In genomic region chr1:192090281-192090680, GRCm38 (mm10) we compare ENCODE assay signal across 13 mouse cellular contexts. TPM values are rescaled to one million over a fixed set of nuclear protein-coding genes. Genes with fewer than 3 reads are reported as not detected.
DNase-seq lines count a peak whose midpoint lies in the region; ATAC-seq and TF ChIP-seq lines count a peak whose summit lies in the region.
"Had no signal": no experiment of that assay in that cellular context is flagged by ENCODE, and none has a peak within 500 bp of the region (broad histone marks: within the 10 kb centered on the region; RNA-seq: fewer than 3 reads in every experiment).

No protein-coding gene starts in this region.

- no peak for ATAC-seq in heart, postnatal 0 days (ENCODE audit: insufficient read depth, low read depth)
- no peak for ATAC-seq in liver, embryonic 12.5 days
- ATAC-seq: midbrain, embryonic 16.5 days had no signal

- 61% methylated on average over 3 of the region's 3 CpGs for WGBS in heart, postnatal 0 days
- WGBS in liver, embryonic 12.5 days (ENCODE audit: insufficient replicate concordance), result 81% methylated on average over 3 of the region's 3 CpGs

- peak overlapping the region; percentile 87 for H3K4me2 ChIP-seq in heart, postnatal 0 days (ENCODE audit: low read depth, low read length)
- peak overlapping the region; percentile 97 for H3K4me2 ChIP-seq in liver, embryonic 12.5 days

- no peak overlapping the region for H3K27ac ChIP-seq in heart, postnatal 0 days (ENCODE audit: low read depth)
- peak overlapping the region; percentile 91; the same call in 1 of the 2 replicates for H3K27ac ChIP-seq in liver, embryonic 12.5 days
- H3K27ac ChIP-seq: forebrain, embryonic 10.5 days; kidney, embryonic 15.5 days had no signal

- H3K36me3 ChIP-seq in heart, postnatal 0 days (replicated peaks; ENCODE audit: control insufficient read depth, insufficient read depth, low read length), result 0 out of 2 replicates have a peak, but pooled peaks cover 11% of the 10 kb centered on the region
- H3K36me3 ChIP-seq in liver, embryonic 12.5 days, result peaks cover 8% of the 10 kb centered on the region; the same call in 1 of the 2 replicates
- H3K36me3 ChIP-seq: forebrain, embryonic 10.5 days; kidney, embryonic 15.5 days had no signal

- TF ChIP-seq EP300 in heart, postnatal 0 days (IDR thresholded peaks at IDR 0.05; ENCODE audit: low read depth), result no peak

- peaks cover 31% of the 10 kb centered on the region for H3K4me1 ChIP-seq in heart, postnatal 0 days (ENCODE audit: control insufficient read depth, insufficient read depth)
- peaks cover 45% of the 10 kb centered on the region for H3K4me1 ChIP-seq in liver, embryonic 12.5 days

- H3K9ac ChIP-seq in heart, postnatal 0 days (replicated peaks; ENCODE audit: low read depth, low read length), result no peak overlapping the region
- peak overlapping the region; percentile 91; the same call in 1 of the 2 replicates for H3K9ac ChIP-seq in liver, embryonic 12.5 days

- no peak for TF ChIP-seq CTCF in heart, postnatal 0 days (IDR thresholded peaks at IDR 0.05; ENCODE audit: low read depth)

- peak overlapping the region; percentile 87; the same call in 1 of the 2 replicates for H3K4me3 ChIP-seq in heart, postnatal 0 days (ENCODE audit: low read depth, low read length)
- H3K4me3 ChIP-seq in liver, embryonic 12.5 days, result no peak overlapping the region
- H3K4me3 ChIP-seq: forebrain, embryonic 10.5 days had no signal

- DNase-seq in heart, postnatal 0 days (ENCODE audit: low spot score), result peak; percentile 17
- no peak for DNase-seq in heart, adult 18-20 months
- DNase-seq in 3T3-L1 (ENCODE audit: low read depth, low spot score) (peak; percentile 36), NIH3T3 (ENCODE audit: low read depth) (peak; percentile 84)
- DNase-seq in adrenal gland, adult 2 months, result no peak
- no peak for DNase-seq in urinary bladder, postnatal 14 days (ENCODE audit: low spot score)
- DNase-seq in neural tube, embryonic 10.5 days (ENCODE audit: extremely low spot score, low spot score), result no peak
- DNase-seq: cerebellum, postnatal 25 days; layer of hippocampus, postnatal 36 days had no signal

- H3K27me3 ChIP-seq in heart, postnatal 0 days (ENCODE audit: control insufficient read depth, insufficient read depth, low read length), result no peaks in the 10 kb centered on the region
- H3K27me3 ChIP-seq in liver, embryonic 12.5 days (replicated peaks), result peaks cover 3% of the 10 kb centered on the region; the same call in 1 of the 2 replicates
- H3K27me3 ChIP-seq: kidney, embryonic 15.5 days had no signal

- H3K9me3 ChIP-seq in heart, postnatal 0 days (replicated peaks; ENCODE audit: control insufficient read depth, low read length), result no peaks in the 10 kb centered on the region
- no peaks in the 10 kb centered on the region for H3K9me3 ChIP-seq in liver, embryonic 12.5 days (replicated peaks)
- H3K9me3 ChIP-seq: forebrain, embryonic 10.5 days; kidney, embryonic 15.5 days had no signal

RNA-seq across cellular contexts. Expression of gene Traf5, which starts 2.1 kb away (rescaled TPM):
- 5.7 and 51.1 TPM in 2 replicates for total RNA-seq in heart, postnatal 0 days (2014; rRNA removed; ENCODE audit: low replicate concordance)
- polyA plus RNA-seq in heart, postnatal 0 days (2015; fragmentation: Nextera tagmentation; extraction: Ambion mirVana), result 13.7 and 14.7 TPM in 2 replicates
- 1 to 10 TPM; 5.7 to 6.9 TPM for total RNA-seq in heart, adult 18-20 months (2021)
- polyA plus RNA-seq in liver, embryonic 12.5 days (2016; fragmentation: Nextera tagmentation; extraction: Ambion mirVana), result 9.9 and 11.2 TPM in 2 replicates
- total RNA-seq in adrenal gland, adult 2 months (2021), result 10 to 100 TPM in 1 of 2 experiments, 1 to 10 TPM in 1; 2.9 to 10.3 TPM
- polyA plus RNA-seq in adrenal gland, adult 2 months (2012; rRNA removed), result 1.7 and 2.0 TPM in 2 replicates

RNA-seq across cellular contexts. Expression of gene Rcor3, which starts 47.6 kb away (rescaled TPM):
- total RNA-seq in heart, postnatal 0 days (2014; rRNA removed; ENCODE audit: low replicate concordance), result 19.8 and 24.6 TPM in 2 replicates
- polyA plus RNA-seq in heart, postnatal 0 days (2015; fragmentation: Nextera tagmentation; extraction: Ambion mirVana), result 35.3 and 35.7 TPM in 2 replicates
- total RNA-seq in heart, adult 18-20 months (2021), result 10 to 100 TPM; 26.6 to 30.5 TPM
- polyA plus RNA-seq in liver, embryonic 12.5 days (2016; fragmentation: Nextera tagmentation; extraction: Ambion mirVana), result 10.8 and 11.8 TPM in 2 replicates
- total RNA-seq in adrenal gland, adult 2 months (2021), result 10 to 100 TPM; 20.7 to 23.8 TPM
- polyA plus RNA-seq in adrenal gland, adult 2 months (2012; rRNA removed), result 36.9 and 41.5 TPM in 2 replicates

Comparison
In these comparisons a context has a peak if more than half of its experiments do, and no peak if none do; other contexts are left out.
1. DNase-seq: peak in heart, postnatal 0 days (single experiment), 3T3-L1 (single experiment) and NIH3T3 (single experiment); none in heart, adult 18-20 months (0 of 2), adrenal gland, adult 2 months (single experiment), urinary bladder, postnatal 14 days (single experiment) and neural tube, embryonic 10.5 days (single experiment).